Comparison of ENCODE assay signal across 8 mouse cellular contexts in the genomic region with DNA sequence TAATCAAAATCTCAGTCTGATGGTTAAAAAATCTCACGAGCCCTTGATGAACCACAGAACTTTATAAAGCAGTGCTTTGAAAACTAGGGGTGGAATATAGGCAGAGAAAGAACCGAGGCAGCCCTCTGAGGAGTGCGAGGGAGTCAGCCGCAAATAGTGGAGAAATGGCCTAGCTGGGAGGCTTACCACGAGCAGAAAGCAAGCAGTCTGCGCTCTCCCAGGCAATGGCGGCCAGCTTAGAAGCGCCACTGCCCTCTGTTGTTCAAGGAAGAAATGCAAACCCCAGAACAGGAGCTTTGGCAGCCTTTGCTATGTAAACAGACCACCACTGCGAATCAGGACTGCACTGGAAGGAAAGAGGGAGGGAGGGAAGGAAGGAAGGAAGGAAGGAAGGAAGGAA.
DNase-seq lines count a peak whose midpoint lies in the region; ATAC-seq and TF ChIP-seq lines count a peak whose summit lies in the region.

No protein-coding gene starts in this region.

- no peaks in the 10 kb centered on the region for H3K4me1 ChIP-seq in heart, adult 2 months (ENCODE audit: control insufficient read depth, insufficient read depth, low read length)
- no peaks in the 10 kb centered on the region for H3K4me1 ChIP-seq in limb, embryonic 11.5 days (ENCODE audit: control insufficient read depth, insufficient read depth, low read length)
- 0 out of 2 replicates have a peak, but pooled peaks cover 4% of the 10 kb centered on the region for H3K4me1 ChIP-seq in neural tube, embryonic 14.5 days (ENCODE audit: control insufficient read depth, insufficient read depth, low read length)

- DNase-seq in cerebellum, adult 18-20 months, result peak; percentile 28 to 35
- DNase-seq in cerebellum, adult 9-10 months, result no peak
- peak; percentile 56 for DNase-seq in embryo, embryonic 9.5 days (ENCODE audit: extremely low spot score)
- DNase-seq in heart, adult 2 months, result peak in 1 of 2 experiments; percentile 14
- DNase-seq in kidney, adult 9 months, result peak; percentile 32
- DNase-seq in limb, embryonic 11.5 days (ENCODE audit: low spot score), result peak; percentile 76

- TF ChIP-seq CTCF in heart, adult 2 months (IDR thresholded peaks at IDR 0.05), result peak; percentile 66

- H3K9ac ChIP-seq in heart, adult 2 months (ENCODE audit: low read depth, low read length), result no peak overlapping the region
- no peak overlapping the region for H3K9ac ChIP-seq in limb, embryonic 11.5 days (ENCODE audit: low read length)
- no peak overlapping the region for H3K9ac ChIP-seq in neural tube, embryonic 14.5 days (replicated peaks; ENCODE audit: low read depth, low read length)

- TF ChIP-seq POLR2A in heart, adult 2 months (IDR thresholded peaks at IDR 0.05; ENCODE audit: insufficient read depth, low read depth, low read length), result no peak

- 0 out of 2 replicates have a peak, but pooled peaks cover 1% of the 10 kb centered on the region for H3K27me3 ChIP-seq in heart, adult 2 months (ENCODE audit: control insufficient read depth, insufficient read depth, low read length)
- no peaks in the 10 kb centered on the region for H3K27me3 ChIP-seq in limb, embryonic 11.5 days (ENCODE audit: control insufficient read depth, insufficient read depth, low read length)
- H3K27me3 ChIP-seq in neural tube, embryonic 14.5 days (ENCODE audit: control insufficient read depth, insufficient read depth, low read length), result no peaks in the 10 kb centered on the region; the same call in 1 of the 2 replicates

- ATAC-seq in limb, embryonic 11.5 days (ENCODE audit: insufficient number of reproducible peaks, low FRiP score, low TSS enrichment, low read depth), result no peak
- ATAC-seq in neural tube, embryonic 14.5 days (ENCODE audit: low read depth), result peak; percentile 46; the same call in 1 of the 2 replicates
- ATAC-seq in erythroid progenitor cell, adult 5-6 weeks (replicated peaks; ENCODE audit: low FRiP score, poor library complexity, severe bottlenecking), result no peak

- no peak overlapping the region for H3K4me2 ChIP-seq in limb, embryonic 11.5 days (ENCODE audit: low read depth, severe bottlenecking)
- H3K4me2 ChIP-seq in neural tube, embryonic 14.5 days (ENCODE audit: low read depth, low read length), result no peak overlapping the region

- no peak for TF ChIP-seq EP300 in heart, adult 2 months (IDR thresholded peaks at IDR 0.05; ENCODE audit: insufficient read depth, low read depth, low read length)

- no peaks in the 10 kb centered on the region for H3K79me2 ChIP-seq in heart, adult 2 months (replicated peaks; ENCODE audit: control insufficient read depth, insufficient read depth, low read length)

- H3K4me3 ChIP-seq in heart, adult 2 months, result no peak overlapping the region
- H3K4me3 ChIP-seq in limb, embryonic 11.5 days (ENCODE audit: low read depth, low read length), result no peak overlapping the region
- no peak overlapping the region for H3K4me3 ChIP-seq in neural tube, embryonic 14.5 days (ENCODE audit: low read depth, low read length)

- WGBS in heart, adult 2 months, result 26% methylated on average over 9 of the region's 9 CpGs
- 14% methylated on average over 9 of the region's 9 CpGs for WGBS in limb, embryonic 11.5 days
- 12% methylated on average over 9 of the region's 9 CpGs for WGBS in neural tube, embryonic 14.5 days

- no peaks in the 10 kb centered on the region for H3K9me3 ChIP-seq in limb, embryonic 11.5 days (ENCODE audit: control insufficient read depth, low read length)
- no peaks in the 10 kb centered on the region for H3K9me3 ChIP-seq in neural tube, embryonic 14.5 days (ENCODE audit: control insufficient read depth, low read length)

- no peak overlapping the region for H3K27ac ChIP-seq in heart, adult 2 months
- H3K27ac ChIP-seq in limb, embryonic 11.5 days (replicated peaks; ENCODE audit: low read depth, low read length), result no peak overlapping the region
- H3K27ac ChIP-seq in neural tube, embryonic 14.5 days (ENCODE audit: low read depth, low read length), result no peak overlapping the region

- intact Hi-C loops in heart, adult 2 months (cut with DNase I), result loop anchor here (2.0 kb wide), 1 partner anchor 522 kb away; no protein-coding TSS in a partner anchor

- no peaks in the 10 kb centered on the region for H3K36me3 ChIP-seq in heart, adult 2 months (ENCODE audit: control insufficient read depth, insufficient read depth, low read length)
- no peaks in the 10 kb centered on the region for H3K36me3 ChIP-seq in limb, embryonic 11.5 days (ENCODE audit: control insufficient read depth, insufficient read depth, low read length)
- H3K36me3 ChIP-seq in neural tube, embryonic 14.5 days (ENCODE audit: control insufficient read depth, insufficient read depth, low read length), result no peaks in the 10 kb centered on the region
